Mouse (Mus musculus) hindbrain, embryonic 14.5 days (tissue): ENCODE measurements around the gene C1qtnf5. TPM values are rescaled to one million over a fixed set of nuclear protein-coding genes. Genes with fewer than 3 reads are reported as not detected.

Source experiments
- ATAC-seq: fragments of 200-750 bp; cut with Nextera tagmentation; 2 replicates; pipeline ENCODE4 v1.8.0; 2017; ENCODE audit warnings: moderate number of reproducible peaks, mild to moderate bottlenecking, moderate TSS enrichment, moderate library complexity; ENCODE audit not compliant: low FRiP score
- DNase-seq: peaks from one replicate; pipeline ENCODE4 v3.0.0-alpha.2; 2015; ENCODE audit warnings: low spot score
- H3K27ac ChIP-seq: fragments of 300-500 bp; sonication (generic); 2 replicates; pipeline ENCODE4 v1.5.1; 2014; ENCODE audit warnings: mild to moderate bottlenecking, moderate library complexity
- H3K27me3 ChIP-seq: fragments of 300-500 bp; sonication (generic); 2 replicates; pipeline ENCODE4 v1.6.1; 2014; ENCODE audit warnings: mild to moderate bottlenecking, low read length, mixed read lengths; ENCODE audit not compliant: control insufficient read depth, insufficient read depth
- H3K36me3 ChIP-seq: fragments of 300-500 bp; sonication (generic); replicated peaks from 2 replicates; pipeline ENCODE4 v1.6.1; 2014; ENCODE audit not compliant: control insufficient read depth, insufficient read depth
- H3K4me1 ChIP-seq: fragments of 300-500 bp; sonication (generic); replicated peaks from 2 replicates; pipeline ENCODE4 v1.6.1; 2014; ENCODE audit warnings: antibody characterized with exemption, low read length, mixed read lengths; ENCODE audit not compliant: control insufficient read depth, insufficient read depth
- H3K4me2 ChIP-seq: fragments of 300-500 bp; sonication (generic); replicated peaks from 2 replicates; pipeline ENCODE4 v1.6.1; 2014; ENCODE audit warnings: mild to moderate bottlenecking, moderate library complexity
- H3K4me3 ChIP-seq: fragments of 300-500 bp; sonication (generic); replicated peaks from 2 replicates; pipeline ENCODE4 v1.5.1; 2014; ENCODE audit warnings: mild to moderate bottlenecking, low read length
- H3K9ac ChIP-seq: fragments of 300-500 bp; sonication (generic); 2 replicates; pipeline ENCODE4 v1.6.1; 2014
- H3K9me3 ChIP-seq: fragments of 300-500 bp; sonication (generic); 2 replicates; pipeline ENCODE4 v1.6.1; 2016; ENCODE audit warnings: low read length; ENCODE audit not compliant: control insufficient read depth
- WGBS: fragments of 180-500 bp; shearing (Covaris S2); extraction: QIAGEN DNeasy Blood & Tissue Kit; methylation state at CpG from one replicate; pipeline ENCODE4 v1.1.7; 2014; 5-methylcytosine and 5-hydroxymethylcytosine counted together
- polyA plus RNA-seq: library from polyadenylated mRNA; unstranded; fragments of >200 nt; fragmentation: Nextera tagmentation; extraction: Ambion mirVana; gene quantifications from 2 replicates; pipeline ENCODE4 v1.2.1, GENCODE M21; 2014

Gene C1qtnf5
- polyA plus RNA-seq, 1 experiment from 2014 or later = 8.0 TPM

GRCm38 (mm10) chr9:44071914-44072598, 35.0 kb upstream of the C1qtnf5 start:
- Histone ChIP-seq H3K27me3 (no peaks in the 10 kb centered on the region), H3K9ac (0 out of 2 replicates have a peak overlapping the region, but pooled peaks have one; percentile 10), H3K4me1 (peaks cover 19% of the 10 kb centered on the region), H3K4me2 (peak overlapping the region; percentile 31), H3K27ac (peak overlapping the region; percentile 78), H3K9me3 (no peaks in the 10 kb centered on the region), H3K4me3 (no peak overlapping the region), H3K36me3 (no peaks in the 10 kb centered on the region)
- WGBS = 18% methylated on average over 11 of the region's 11 CpGs
- DNase-seq = no peak
- ATAC-seq = peak; percentile 58; the same call in 1 of the 2 replicates

GRCm38 (mm10) chr9:44072599-44072915, 34.5 kb upstream of the C1qtnf5 start:
- H3K4me2 ChIP-seq = peak overlapping the region; percentile 31
- no peaks in the 10 kb centered on the region for H3K27me3 ChIP-seq
- H3K9me3 ChIP-seq = no peaks in the 10 kb centered on the region
- peaks cover 14% of the 10 kb centered on the region; the same call in 1 of the 2 replicates for H3K4me1 ChIP-seq
- no peak for DNase-seq
- H3K4me3 ChIP-seq = 0 out of 2 replicates have a peak overlapping the region, but pooled peaks have one; percentile 3
- peak; percentile 5; the same call in 1 of the 2 replicates for ATAC-seq
- 0 out of 2 replicates have a peak overlapping the region, but pooled peaks have one; percentile 10 for H3K9ac ChIP-seq
- H3K27ac ChIP-seq = peak overlapping the region; percentile 78
- H3K36me3 ChIP-seq = no peaks in the 10 kb centered on the region
- 11% methylated on average over 4 of the region's 4 CpGs for WGBS

- H3K36me3 ChIP-seq = no peaks in the 10 kb centered on the region
- no peaks in the 10 kb centered on the region for H3K27me3 ChIP-seq
- H3K4me3 ChIP-seq = 0 out of 2 replicates have a peak overlapping the region, but pooled peaks have one; percentile 3
- 0 out of 2 replicates have a peak overlapping the region, but pooled peaks have one; percentile 10 for H3K9ac ChIP-seq
- H3K4me1 ChIP-seq = peaks cover 14% of the 10 kb centered on the region; the same call in 1 of the 2 replicates
- no peaks in the 10 kb centered on the region for H3K9me3 ChIP-seq
- peak overlapping the region; percentile 31 for H3K4me2 ChIP-seq
- WGBS = 30% methylated on average over 5 of the region's 5 CpGs
- peak overlapping the region; percentile 78 for H3K27ac ChIP-seq
- ATAC-seq (no peak), DNase-seq (no peak)
These were observed 33.9 kb upstream of the C1qtnf5 start for GRCm38 (mm10) chr9:44073115-44073514.

- ATAC-seq (no peak), DNase-seq (no peak)
- 55% methylated on average over 9 of the region's 9 CpGs for WGBS
These were observed 32.4 kb upstream of the C1qtnf5 start for GRCm38 (mm10) chr9:44074395-44075275.

GRCm38 (mm10) chr9:44075276-44075995, 31.6 kb upstream of the C1qtnf5 start:
- peaks cover 21% of the 10 kb centered on the region for H3K4me1 ChIP-seq
- H3K4me2 ChIP-seq = no peak overlapping the region
- ATAC-seq = no peak
- DNase-seq = no peak
- H3K27me3 ChIP-seq = no peaks in the 10 kb centered on the region
- H3K4me3 ChIP-seq = no peak overlapping the region
- H3K36me3 ChIP-seq = no peaks in the 10 kb centered on the region
- no peak overlapping the region for H3K9ac ChIP-seq
- WGBS = 72% methylated on average over 24 of the region's 24 CpGs
- no peaks in the 10 kb centered on the region for H3K9me3 ChIP-seq
- H3K27ac ChIP-seq = no peak overlapping the region

More at GRCm38 (mm10) chr9:44074395-44075275, 32.4 kb upstream of the C1qtnf5 start:
- Histone ChIP-seq H3K27me3 (no peaks in the 10 kb centered on the region), H3K4me1 (peaks cover 23% of the 10 kb centered on the region), H3K9me3 (no peaks in the 10 kb centered on the region), H3K27ac (no peak overlapping the region), H3K4me2 (no peak overlapping the region), H3K4me3 (no peak overlapping the region), H3K36me3 (no peaks in the 10 kb centered on the region), H3K9ac (no peak overlapping the region)

- Histone ChIP-seq H3K27me3 (no peaks in the 10 kb centered on the region), H3K27ac (no peak overlapping the region), H3K4me1 (peaks cover 19% of the 10 kb centered on the region), H3K36me3 (no peaks in the 10 kb centered on the region), H3K4me2 (no peak overlapping the region), H3K9me3 (no peaks in the 10 kb centered on the region), H3K9ac (no peak overlapping the region), H3K4me3 (no peak overlapping the region)
- ATAC-seq = no peak
- no peak for DNase-seq
- 72% methylated on average over 16 of the region's 16 CpGs for WGBS
These were observed 30.9 kb upstream of the C1qtnf5 start for GRCm38 (mm10) chr9:44075996-44076763.

GRCm38 (mm10) chr9:44076764-44077120, 30.3 kb upstream of the C1qtnf5 start:
- ATAC-seq (no peak), DNase-seq (peak; percentile 64)
- H3K36me3 ChIP-seq = no peaks in the 10 kb centered on the region
- no peaks in the 10 kb centered on the region for H3K27me3 ChIP-seq
- WGBS = 8% methylated on average over 5 of the region's 5 CpGs
- H3K4me1 ChIP-seq = peaks cover 15% of the 10 kb centered on the region
- H3K27ac ChIP-seq = no peak overlapping the region
- H3K9me3 ChIP-seq = no peaks in the 10 kb centered on the region
- no peak overlapping the region for H3K4me2 ChIP-seq
- H3K9ac ChIP-seq = no peak overlapping the region
- no peak overlapping the region for H3K4me3 ChIP-seq

GRCm38 (mm10) chr9:44077266-44077910, 29.7 kb upstream of the C1qtnf5 start:
- 86% methylated on average over 11 of the region's 11 CpGs for WGBS
- Histone ChIP-seq H3K9me3 (no peaks in the 10 kb centered on the region), H3K27ac (no peak overlapping the region), H3K4me1 (peaks cover 9% of the 10 kb centered on the region; the same call in 1 of the 2 replicates), H3K36me3 (no peaks in the 10 kb centered on the region), H3K9ac (no peak overlapping the region), H3K27me3 (no peaks in the 10 kb centered on the region; the same call in 1 of the 2 replicates), H3K4me2 (no peak overlapping the region), H3K4me3 (no peak overlapping the region)
- DNase-seq (no peak), ATAC-seq (no peak)
